Mouse (Mus musculus) fat pad, adult 2 months (tissue): Measurements from ENCODE around the gene Etnk2.

Experiments
- DNase-seq: peaks from one replicate; pipeline ENCODE4 v3.0.0-alpha.2; 2011; ENCODE audit warnings: low read depth, low spot score; ENCODE audit errors: extremely low read depth

Gene Etnk2

DNA sequence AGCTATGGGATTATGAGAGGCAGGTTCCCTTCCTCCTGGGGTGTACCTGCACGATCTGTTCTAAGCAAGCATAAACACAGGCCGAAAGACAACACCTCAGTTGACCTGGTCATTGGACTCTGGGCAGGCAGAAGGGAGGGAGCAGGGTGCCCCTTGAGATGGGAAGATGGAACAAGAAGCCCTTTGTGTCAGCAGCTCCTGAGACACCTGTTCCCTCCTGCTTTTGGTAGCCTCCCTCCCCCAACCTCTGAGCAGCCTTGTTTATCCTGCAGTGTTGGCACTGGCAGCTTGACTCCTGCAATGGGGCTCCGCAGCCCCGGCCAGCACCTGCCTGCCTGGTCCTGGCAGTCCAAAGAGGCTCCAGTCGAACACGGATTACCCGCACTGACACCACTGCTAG lies 51.7 kb downstream of the Etnk2 start:
- DNase-seq = no peak

DNA sequence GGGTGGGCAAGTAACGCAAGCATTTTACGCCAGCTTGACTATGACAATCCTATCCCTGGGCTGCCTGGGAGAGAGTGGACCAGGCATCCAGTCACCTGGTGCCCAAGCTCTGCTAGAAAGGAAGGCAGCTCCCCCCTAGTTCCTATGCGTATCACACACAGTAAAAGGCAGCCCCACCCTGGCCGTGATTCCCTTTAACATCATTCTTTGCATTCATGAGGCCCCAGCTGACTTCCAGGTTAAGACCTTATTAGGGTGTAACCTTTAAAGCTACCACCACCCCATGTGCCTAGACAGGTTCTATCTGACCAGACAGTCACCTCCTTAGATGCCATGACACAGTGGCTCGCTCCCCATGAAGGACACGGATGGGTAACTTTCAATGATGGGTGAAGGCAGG lies 52.1 kb downstream of the Etnk2 start:
- DNase-seq = no peak

DNA sequence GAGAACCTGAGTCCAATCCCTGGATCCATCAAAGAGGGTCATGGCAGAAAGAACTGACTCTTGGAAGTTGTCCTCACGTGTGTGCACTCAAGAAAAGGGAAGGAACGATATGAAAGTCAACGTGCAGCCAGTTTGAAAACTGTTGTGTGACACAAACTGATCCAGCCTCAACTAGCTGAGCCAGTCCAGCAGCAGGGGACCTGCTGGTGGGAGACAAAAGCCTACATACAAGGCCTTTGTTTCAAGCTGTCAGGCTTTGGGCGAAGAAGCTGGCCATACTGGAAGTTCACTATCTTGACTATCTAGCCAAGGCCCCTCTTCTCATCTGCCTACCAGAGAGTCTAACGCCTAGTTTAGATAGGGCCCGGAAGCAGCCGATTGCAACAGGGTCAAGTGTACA lies 53.1 kb downstream of the Etnk2 start:
- no peak for DNase-seq

DNA sequence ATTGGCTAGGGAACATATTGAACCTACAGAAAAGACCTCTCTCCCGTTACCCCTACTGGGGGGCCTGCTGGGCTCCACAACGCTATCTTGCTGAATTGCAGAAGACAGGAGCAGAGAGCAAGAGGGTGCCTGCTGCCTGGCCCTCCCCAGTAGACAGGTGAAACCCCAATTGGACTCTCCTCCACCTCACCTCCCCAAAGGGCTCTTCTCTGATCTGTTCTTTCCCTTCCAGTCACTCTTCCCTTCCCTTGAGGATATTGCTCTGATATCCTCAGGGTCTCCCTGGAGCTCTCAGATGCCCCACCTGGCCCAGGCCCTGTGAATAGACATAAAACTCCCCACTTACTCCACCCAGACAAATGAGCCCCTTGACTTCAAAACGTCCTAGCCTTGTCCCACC lies 53.7 kb downstream of the Etnk2 start:
- no peak for DNase-seq

DNA sequence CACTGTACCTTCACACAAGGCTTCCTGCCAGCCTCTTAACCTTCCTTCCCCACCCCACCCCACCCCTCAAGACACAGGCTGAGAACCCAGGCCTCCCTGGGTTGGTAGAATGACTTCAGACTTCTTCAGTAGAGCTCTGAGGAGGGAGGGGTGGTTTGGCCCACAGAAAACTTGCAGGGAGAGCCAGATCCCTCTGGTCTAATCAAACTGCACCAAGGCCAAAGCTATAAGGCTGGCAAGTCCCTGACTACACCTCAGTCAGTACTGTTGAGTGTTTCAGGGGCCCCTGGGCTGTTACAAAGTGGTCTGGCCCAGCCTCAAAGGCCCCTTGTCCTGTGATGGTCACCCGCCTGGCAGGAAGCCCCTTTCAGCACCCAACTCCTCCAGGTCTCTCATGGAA lies 54.2 kb downstream of the Etnk2 start:
- no peak for DNase-seq

DNA sequence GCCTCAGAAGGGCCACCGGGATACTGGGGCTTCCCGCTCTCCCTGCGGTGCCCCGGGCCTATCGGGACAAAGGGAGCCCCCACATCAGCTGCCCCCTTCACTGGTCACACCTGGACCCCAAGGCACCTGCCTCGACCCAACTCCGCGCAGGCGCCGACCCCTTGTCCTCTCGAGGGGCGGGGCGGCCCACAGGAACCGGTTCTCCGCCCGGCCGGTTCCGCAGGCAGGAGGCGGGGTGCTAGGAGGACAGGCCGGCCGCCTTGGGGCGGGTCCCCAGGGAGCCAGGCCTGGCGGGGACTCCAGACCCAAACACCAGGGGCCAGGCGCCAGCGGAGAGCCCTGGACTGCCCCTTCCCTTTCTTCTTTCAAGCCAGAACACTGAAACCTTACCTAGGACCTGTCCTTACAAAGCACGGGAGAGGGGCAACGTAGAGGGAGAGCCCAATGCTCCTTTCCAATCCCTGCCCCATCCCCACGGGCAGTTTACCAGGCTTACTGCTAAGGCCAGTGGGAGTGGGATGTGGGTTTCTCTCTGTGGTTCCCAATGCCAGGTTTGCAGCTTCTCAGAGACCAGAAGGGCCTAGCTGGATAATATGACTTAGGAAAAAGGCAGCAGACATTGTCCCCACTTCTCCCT lies 54.9 kb downstream of the Etnk2 start:
- DNase-seq = no peak

DNA sequence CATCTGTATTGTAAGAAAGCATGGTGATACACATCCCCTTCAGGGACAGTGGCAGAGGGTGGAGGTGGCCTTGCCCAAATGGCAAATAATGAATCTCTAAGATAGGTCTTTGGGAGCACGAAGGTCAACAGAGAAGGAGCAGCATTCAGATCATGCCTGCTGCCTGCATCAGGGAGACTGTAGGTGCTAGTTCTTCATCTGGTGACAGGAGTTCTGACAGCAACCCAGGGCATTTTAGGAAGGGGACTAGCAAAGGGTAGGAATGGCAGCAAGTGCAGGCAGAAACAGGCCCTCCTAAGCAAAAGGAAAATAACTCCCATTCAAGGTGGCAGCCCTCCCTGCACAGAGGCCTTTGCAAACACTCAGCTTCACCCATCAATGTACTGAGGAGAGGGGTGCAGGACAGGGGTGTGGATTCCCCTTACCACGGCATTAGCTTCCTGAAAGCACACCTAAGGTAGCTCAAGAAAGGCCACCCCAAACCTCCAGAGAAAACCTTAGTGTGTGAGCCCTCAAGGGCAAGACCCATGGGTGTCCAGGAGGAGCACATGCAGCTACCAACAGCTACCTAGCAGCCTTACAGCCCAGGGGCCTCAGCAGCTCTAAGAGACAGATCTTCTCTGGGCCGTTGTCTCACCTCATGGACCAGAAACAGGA lies 55.9 kb downstream of the Etnk2 start:
- no peak for DNase-seq

DNA sequence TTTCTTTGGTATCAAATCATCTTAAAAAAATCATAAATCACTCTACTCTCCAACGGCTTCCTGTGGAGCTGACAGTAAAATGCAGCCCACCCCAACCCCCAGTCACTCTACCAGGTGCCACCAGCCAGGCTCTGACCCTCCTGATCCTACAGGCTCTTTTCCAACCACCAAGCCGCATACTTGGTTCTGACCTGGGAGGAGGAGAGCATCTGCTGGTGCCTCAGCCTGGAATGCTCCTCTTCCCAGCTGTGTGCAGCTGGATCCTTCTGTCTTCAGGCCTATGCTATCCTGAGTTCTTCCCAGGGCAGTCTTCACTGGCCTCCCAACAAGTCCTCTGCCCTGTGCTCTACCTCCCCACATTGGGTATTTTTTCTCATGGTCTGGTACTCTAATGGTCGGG lies 57.1 kb downstream of the Etnk2 start:
- no peak for DNase-seq

DNA sequence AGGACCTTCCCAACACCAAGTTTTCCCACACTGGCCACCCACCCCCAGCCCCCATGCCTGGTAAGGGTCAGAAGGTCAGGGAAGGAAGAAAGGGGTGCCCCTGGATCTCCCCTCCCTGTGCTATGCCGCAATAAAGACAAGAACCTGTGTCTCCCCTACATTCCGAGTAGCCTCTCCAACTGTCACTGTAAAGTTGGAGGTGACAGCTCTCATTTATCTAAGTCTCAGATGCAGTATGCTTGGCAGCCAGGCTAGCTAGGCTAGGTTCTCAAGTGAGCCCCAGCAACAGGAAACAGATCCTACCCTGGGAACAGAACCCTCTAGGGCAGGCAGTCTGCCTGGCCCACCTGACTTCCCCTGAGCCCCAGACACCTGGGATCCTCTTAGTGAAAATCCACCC lies 57.7 kb downstream of the Etnk2 start:
- no peak for DNase-seq

DNA sequence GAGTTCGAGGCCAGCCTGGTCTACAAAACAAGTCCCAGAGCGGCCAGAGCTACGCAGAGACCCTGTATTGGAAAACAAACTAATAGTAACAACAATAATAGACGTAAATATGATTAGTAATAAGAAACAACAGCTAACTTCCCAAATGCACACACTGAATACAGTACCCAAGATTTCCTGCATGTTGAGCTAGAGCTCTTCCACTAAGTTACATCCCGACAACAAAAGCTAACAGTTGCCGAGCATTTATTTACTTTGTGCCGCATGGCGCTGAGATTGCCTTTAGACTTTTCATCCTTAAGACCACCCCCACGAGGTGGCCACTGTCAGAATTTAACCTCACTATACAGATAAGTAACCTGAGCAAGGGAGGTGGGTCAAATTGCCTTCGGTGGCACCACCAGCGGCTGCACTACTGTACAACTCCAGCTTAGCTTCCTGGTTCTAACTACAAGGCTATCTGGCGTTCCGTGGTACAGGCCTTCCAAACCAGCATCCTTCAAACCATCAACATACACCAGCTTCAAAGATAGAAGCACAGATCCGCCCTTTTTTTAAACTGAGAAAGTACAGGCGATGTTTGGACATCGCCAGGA lies 58.7 kb downstream of the Etnk2 start:
- DNase-seq = no peak

DNA sequence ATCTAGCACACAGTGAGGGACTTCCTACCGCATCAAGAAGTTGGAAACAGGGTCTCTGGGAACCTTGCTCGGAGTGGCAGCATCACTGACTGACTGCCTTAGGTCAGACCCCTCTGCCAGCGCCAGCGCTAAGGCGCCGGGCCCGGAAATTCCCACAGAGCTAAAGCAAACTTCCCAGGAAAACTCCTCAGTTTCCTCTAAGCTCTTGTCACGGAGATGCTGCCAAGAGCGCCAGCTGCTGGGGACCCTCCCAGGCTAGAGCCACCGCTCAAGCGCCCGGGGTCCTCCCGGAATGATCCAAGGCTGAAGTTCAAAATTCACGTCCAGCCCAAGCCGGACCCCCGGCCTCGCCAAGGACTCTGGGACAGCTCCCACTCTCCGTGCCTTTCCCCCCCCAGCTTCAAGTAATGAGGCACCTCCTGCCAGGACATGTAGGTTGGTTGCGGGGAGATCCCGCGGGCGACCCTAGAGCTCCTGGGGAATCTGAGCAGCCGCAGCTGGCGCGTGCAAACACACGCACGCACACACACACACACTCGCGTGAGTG lies 59.3 kb downstream of the Etnk2 start:
- no peak for DNase-seq

DNA sequence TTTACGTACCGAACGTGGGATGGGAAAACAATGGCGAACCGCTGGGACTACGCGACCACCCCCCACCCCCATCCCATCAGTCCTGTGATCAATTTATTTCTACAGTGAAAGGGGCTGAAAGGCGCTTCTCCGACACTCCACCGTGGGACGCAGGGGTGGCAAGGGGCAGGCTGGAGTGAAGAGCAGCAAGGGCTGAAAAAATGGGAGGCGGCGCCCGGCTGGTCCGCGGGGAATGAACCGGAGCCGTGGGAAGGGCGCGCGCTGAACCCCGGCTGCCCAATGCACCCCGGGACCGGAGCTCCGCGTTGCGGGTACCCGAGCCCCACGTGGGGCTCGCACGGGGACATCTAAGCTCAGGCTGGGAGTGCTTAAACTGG lies 59.8 kb downstream of the Etnk2 start:
- no peak for DNase-seq

DNA sequence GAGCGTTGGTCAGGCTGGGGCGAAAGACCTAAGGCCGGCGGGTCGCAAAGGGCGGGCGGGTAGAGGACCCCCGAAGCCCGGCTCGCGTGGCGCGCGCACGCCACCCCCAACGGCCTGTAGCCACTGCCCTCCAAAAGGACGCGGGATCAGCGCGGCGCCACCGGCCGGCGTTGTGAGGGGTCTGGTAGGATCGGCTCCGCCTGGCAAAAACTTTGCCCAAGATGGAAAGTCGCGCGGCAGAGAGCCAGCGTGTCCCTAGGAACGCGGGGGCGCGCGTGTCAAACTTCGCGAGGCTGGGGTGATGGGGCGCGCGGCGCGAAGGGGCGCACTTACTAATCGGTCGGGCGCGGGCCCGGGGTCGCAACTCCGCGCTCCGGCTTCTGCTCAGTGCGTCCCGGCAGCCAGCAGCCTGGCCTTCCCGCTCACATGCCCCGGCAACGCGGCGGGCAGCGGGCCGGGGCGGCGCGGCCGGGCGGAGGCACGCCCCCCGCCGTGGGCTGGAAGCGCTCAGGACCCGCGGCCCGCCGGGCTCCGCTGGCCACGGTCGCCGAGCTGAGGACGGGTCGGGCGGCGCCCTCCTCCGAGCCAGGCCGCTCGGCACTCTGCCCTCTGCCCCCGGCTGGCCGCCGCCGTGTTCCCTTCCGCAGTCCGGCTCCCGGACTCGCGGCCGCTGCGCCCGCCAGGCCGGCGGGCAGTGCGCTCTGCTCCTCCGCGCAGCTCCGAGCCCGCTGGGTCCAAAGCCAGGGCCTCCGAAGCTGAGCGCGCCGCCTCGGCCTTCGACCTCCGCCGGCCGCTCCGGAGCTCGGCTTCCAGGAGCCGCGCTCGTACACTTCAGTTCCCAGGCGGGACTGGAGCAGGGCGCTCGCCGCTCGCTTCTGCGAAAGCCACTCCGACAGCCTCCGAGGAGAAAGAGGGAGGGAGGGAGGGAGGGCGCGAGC lies 60.4 kb downstream of the Etnk2 start, which contains the start of gene Sox13:
Sox13 (minus strand) TSS at position 835 of the 938 bp plus-strand sequence.
- no peak for DNase-seq

DNA sequence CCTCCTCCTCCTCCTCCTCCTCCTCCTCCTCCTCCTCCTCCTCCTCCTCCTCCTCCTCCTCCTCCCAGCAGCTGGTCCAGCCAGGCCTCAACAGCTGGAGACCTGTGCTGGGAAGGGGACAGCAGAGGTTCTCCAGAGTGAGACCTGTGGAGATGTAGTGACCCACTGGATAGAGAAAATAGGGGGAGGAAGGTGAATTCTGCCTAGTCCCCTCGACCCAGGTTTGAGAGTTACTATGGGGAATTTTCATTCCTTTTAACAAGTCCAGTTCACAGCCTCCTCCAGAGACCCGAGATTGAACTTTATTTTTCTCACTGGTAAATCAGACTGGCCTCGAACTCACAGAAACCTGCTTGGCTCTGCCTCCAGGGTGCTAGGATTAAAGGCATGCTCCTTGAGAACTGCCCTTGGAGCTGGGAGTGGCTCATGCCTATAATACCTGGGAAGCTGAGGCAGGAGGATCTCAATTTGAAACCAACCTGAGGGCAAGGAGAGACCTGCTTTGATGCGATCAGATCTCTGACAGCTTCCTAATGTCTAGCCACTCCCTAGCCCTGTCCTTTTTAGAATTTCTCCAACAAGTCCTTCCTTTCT lies 61.3 kb downstream of the Etnk2 start:
- no peak for DNase-seq
